Mouse (Mus musculus) thymus, adult 2 months (tissue): ENCODE measurements around the gene Auts2. TPM values are rescaled to one million over a fixed set of nuclear protein-coding genes. Genes with fewer than 3 reads are reported as not detected.

Experiments
- DNase-seq: peaks from one replicate; pipeline ENCODE4 v3.0.0; 2021
- H3K27ac ChIP-seq: fragments of 200-500 bp; 2 replicates; pipeline ENCODE4 v1.5.1; 2012; ENCODE audit warnings: low read length, control low read depth; ENCODE audit not compliant: control insufficient read depth, insufficient read depth
- H3K27me3 ChIP-seq: fragments of 200-500 bp; 2 replicates; pipeline ENCODE4 v1.6.1; 2012; ENCODE audit warnings: mild to moderate bottlenecking, low read length, moderate library complexity, mixed read lengths; ENCODE audit not compliant: control insufficient read depth, insufficient read depth
- H3K36me3 ChIP-seq: fragments of 200-500 bp; 2 replicates; pipeline ENCODE4 v1.6.1; 2012; ENCODE audit warnings: mild to moderate bottlenecking, low read length, moderate library complexity; ENCODE audit not compliant: control insufficient read depth, insufficient read depth
- H3K4me1 ChIP-seq: fragments of 200-500 bp; replicated peaks from 2 replicates; pipeline ENCODE4 v1.6.1; 2012; ENCODE audit warnings: low read length; ENCODE audit not compliant: control insufficient read depth, insufficient read depth
- H3K4me3 ChIP-seq: fragments of 200-500 bp; 2 replicates; pipeline ENCODE4 v1.5.1; 2012; ENCODE audit warnings: mild to moderate bottlenecking, low read length, control low read depth, moderate library complexity; ENCODE audit not compliant: control insufficient read depth, insufficient read depth
- CTCF ChIP-seq: fragments of 200-500 bp; IDR thresholded peaks from 2 replicates; pipeline ENCODE4 v1.5.1; 2012; ENCODE audit warnings: mild to moderate bottlenecking, control low read depth, low read length, moderate library complexity, borderline replicate concordance; ENCODE audit not compliant: control insufficient read depth, poor library complexity, insufficient read depth; ENCODE audit errors: extremely low read depth
- POLR2A ChIP-seq: fragments of 200-500 bp; IDR thresholded peaks from 2 replicates; pipeline ENCODE4 v1.6.1; 2012; ENCODE audit warnings: mild to moderate bottlenecking, low read length, control low read depth, moderate library complexity; ENCODE audit not compliant: control insufficient read depth, poor library complexity, insufficient read depth; ENCODE audit errors: extremely low read depth
- WGBS: fragments of 180-500 bp; shearing (Covaris S2); methylation state at CpG from one replicate; pipeline ENCODE4 v1.1.7; 2018; 5-methylcytosine and 5-hydroxymethylcytosine counted together
- polyA plus RNA-seq: library from polyadenylated mRNA; depleted of rRNA; stranded (reverse); fragments of >200 nt; gene quantifications from 2 replicates; pipeline ENCODE4 v1.2.3, GENCODE M21; 2012

The Auts2 gene
- polyA plus RNA-seq, 1 experiment, result 4.9 TPM

DNA sequence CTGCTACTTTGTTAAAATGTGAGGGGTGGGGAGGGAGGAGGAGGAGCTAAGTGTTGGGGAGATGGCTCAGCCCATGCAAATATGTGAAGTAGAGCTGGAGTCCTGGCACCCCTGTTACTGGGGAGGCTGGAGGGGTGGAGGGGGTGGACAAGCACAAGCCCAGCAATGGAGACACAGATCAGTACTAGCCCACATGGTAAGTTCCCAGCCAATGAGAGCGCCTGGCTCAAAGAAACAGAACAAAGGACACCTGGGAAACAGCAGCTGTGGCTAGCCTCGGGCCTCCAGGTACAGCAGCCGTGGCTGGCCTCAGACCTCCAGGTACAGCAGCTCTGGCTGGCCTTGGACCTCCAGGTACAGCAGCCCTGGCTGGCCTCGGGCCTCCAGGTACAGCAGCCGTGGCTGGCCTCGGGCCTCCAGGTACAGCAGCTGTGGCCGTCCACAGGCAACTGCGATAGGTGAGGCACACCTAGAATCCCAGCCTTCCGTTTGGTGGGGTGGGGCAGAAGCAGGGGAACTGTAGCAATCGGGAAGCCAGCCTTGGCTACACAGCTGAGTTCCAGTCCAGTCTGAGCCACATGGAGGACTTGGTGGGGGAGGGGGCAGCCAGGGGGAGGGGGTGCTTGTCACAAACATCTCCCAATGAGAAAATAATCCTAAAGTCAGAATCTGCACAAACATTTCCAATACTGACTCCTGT lies 1046.5 kb downstream of the Auts2 start:
- Histone ChIP-seq H3K4me1 (no peaks in the 10 kb centered on the region), H3K4me3 (no peak overlapping the region), H3K27me3 (no peaks in the 10 kb centered on the region), H3K36me3 (no peaks in the 10 kb centered on the region), H3K27ac (no peak overlapping the region)
- TF ChIP-seq POLR2A (no peak), CTCF (no peak)
- DNase-seq, result no peak
- WGBS, result 96% methylated on average over 10 of the region's 10 CpGs

GRCm38 (mm10) chr5:131494564-131494963 lies 1048.6 kb downstream of the Auts2 start:
- no peak for TF ChIP-seq POLR2A
- TF ChIP-seq CTCF, result no peak
- H3K27ac ChIP-seq, result no peak overlapping the region
- 88% methylated on average over 5 of the region's 5 CpGs for WGBS
- H3K4me1 ChIP-seq, result no peaks in the 10 kb centered on the region
- H3K4me3 ChIP-seq, result no peak overlapping the region
- no peak for DNase-seq
- no peaks in the 10 kb centered on the region for H3K27me3 ChIP-seq
- no peaks in the 10 kb centered on the region for H3K36me3 ChIP-seq

GRCm38 (mm10) chr5:131492535-131492934 lies 1050.6 kb downstream of the Auts2 start:
- TF ChIP-seq CTCF (no peak), POLR2A (no peak)
- H3K27me3 ChIP-seq, result no peaks in the 10 kb centered on the region
- no peak overlapping the region for H3K27ac ChIP-seq
- no peaks in the 10 kb centered on the region for H3K4me1 ChIP-seq
- WGBS, result 93% methylated on average over 8 of the region's 8 CpGs
- H3K4me3 ChIP-seq, result no peak overlapping the region
- no peaks in the 10 kb centered on the region for H3K36me3 ChIP-seq
- no peak for DNase-seq

- Histone ChIP-seq H3K36me3 (no peaks in the 10 kb centered on the region), H3K4me1 (no peaks in the 10 kb centered on the region), H3K4me3 (no peak overlapping the region), H3K27me3 (no peaks in the 10 kb centered on the region), H3K27ac (no peak overlapping the region)
- TF ChIP-seq POLR2A (no peak), CTCF (no peak)
- 71% methylated on average over 8 of the region's 8 CpGs for WGBS
- DNase-seq, result no peak
Observed at GRCm38 (mm10) chr5:131491843-131492242, 1051.3 kb downstream of the Auts2 start.

DNA sequence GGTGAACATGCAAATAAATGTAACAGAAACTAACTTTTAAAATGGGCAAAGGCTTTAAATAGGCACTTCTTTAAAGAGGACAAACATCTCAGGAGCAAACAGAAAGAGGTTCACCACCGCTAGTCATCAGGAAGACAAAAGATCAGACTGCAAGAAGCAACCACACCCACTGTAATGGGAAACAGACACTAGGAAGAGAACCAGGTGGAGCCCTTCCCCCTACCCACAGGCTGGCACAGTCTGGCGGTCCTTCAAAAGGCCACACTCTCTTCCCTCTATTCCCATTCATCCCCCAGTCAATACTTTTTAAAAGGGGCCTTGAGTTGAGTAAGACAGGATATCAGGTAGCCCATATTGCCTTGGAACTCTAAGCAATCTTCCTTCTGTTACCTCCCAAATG lies 1052.3 kb downstream of the Auts2 start:
- H3K27ac ChIP-seq, result no peak overlapping the region
- H3K36me3 ChIP-seq, result no peaks in the 10 kb centered on the region
- H3K4me1 ChIP-seq, result no peaks in the 10 kb centered on the region
- no peak for DNase-seq
- H3K27me3 ChIP-seq, result no peaks in the 10 kb centered on the region
- H3K4me3 ChIP-seq, result no peak overlapping the region
- TF ChIP-seq CTCF (no peak), POLR2A (no peak)
- 92% methylated on average over 2 of the region's 2 CpGs for whole genome bisulfite sequencing

DNA sequence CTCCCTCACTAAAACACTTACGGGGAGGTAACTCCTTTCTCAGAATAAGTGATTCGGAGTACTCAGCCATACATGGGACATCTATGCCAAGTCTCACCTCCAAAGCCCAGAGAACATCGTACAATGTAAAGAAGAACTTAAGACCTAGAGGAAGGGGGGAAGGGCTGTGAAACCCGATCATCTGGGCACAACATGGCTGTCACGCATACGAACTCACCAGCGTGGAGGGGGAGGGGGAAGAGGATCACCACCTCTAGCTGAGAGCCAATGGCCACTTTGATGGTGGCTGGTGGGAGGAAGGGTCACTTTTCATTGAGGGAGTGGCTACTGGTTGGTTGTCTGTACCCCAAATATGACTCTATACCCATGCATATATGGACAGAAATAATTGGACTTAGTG lies 1053.3 kb downstream of the Auts2 start:
- no peak overlapping the region for H3K4me3 ChIP-seq
- TF ChIP-seq CTCF (no peak), POLR2A (no peak)
- WGBS, result 95% methylated on average over 7 of the region's 7 CpGs
- no peak overlapping the region for H3K27ac ChIP-seq
- no peaks in the 10 kb centered on the region for H3K27me3 ChIP-seq
- no peaks in the 10 kb centered on the region for H3K4me1 ChIP-seq
- no peaks in the 10 kb centered on the region for H3K36me3 ChIP-seq
- DNase-seq, result no peak

GRCm38 (mm10) chr5:131486527-131486926 lies 1056.6 kb downstream of the Auts2 start:
- Histone ChIP-seq H3K36me3 (no peaks in the 10 kb centered on the region), H3K4me1 (no peaks in the 10 kb centered on the region), H3K4me3 (no peak overlapping the region), H3K27ac (no peak overlapping the region), H3K27me3 (no peaks in the 10 kb centered on the region)
- DNase-seq, result no peak
- no peak for TF ChIP-seq POLR2A
- TF ChIP-seq CTCF, result no peak
- WGBS, result 81% methylated on average over 4 of the region's 4 CpGs
